Mouse (Mus musculus): ENCODE data around the gene Dok5. TPM values are rescaled to one million over a fixed set of nuclear protein-coding genes. Genes with fewer than 3 reads are reported as not detected.

The Dok5 gene
- polyA plus RNA-seq, 1 experiment from 2014 or later = 14.6 TPM

DNA sequence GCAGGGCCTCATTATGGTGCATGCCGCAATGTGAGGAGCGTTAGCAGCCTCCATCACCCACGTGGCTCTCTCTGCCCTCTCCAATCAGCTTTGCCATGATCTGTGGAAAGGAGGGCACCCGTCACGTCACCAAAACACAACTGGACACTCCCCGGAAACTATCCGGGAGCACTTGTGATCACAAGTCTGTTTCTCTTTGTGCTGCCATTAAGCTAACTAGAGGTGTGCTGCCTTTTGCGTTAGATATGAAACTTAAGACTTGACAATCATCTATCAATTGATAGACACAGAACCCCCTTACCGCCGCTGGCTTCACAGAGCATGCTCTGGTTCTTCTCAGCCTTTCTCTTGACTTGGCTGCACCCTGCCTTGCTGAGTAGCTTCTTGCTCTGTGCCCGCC is 6.9 kb upstream of the Dok5 start:
- ATAC-seq (ENCODE audit: low FRiP score) = no peak
- H3K27me3 ChIP-seq = no peaks in the 10 kb centered on the region
- WGBS = 85% methylated on average over 11 of the region's 11 CpGs
- H3K4me3 ChIP-seq (replicated peaks) = no peak overlapping the region
- no peak overlapping the region for H3K9ac ChIP-seq
- H3K4me2 ChIP-seq = no peak overlapping the region
- no peak overlapping the region for H3K27ac ChIP-seq
- peaks cover 17% of the 10 kb centered on the region for H3K4me1 ChIP-seq
- no peaks in the 10 kb centered on the region for H3K36me3 ChIP-seq (replicated peaks)
- H3K9me3 ChIP-seq = no peaks in the 10 kb centered on the region

DNA sequence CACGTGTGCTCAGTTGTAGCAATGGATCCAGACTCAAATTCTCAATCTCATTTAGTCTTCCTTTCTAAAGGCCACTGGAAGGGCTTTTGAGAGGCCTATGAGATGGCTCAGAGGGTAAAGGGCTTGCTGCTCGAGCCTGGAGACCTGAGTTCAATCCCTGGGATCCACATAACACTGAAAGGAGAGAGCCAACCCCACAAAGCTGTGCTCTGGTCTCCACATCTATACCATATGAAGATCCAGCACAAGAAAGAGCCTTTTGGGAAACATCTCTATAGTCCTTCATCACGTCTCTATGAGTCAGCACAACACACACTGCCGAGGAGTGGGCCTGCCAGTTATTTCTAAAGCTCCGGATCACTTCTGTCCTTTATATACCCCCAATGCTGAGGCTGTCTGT is 5.8 kb upstream of the Dok5 start:
- Histone ChIP-seq H3K4me2 (no peak overlapping the region), H3K27ac (no peak overlapping the region), H3K9ac (no peak overlapping the region), H3K4me3 (replicated peaks) (no peak overlapping the region), H3K4me1 (peaks cover 9% of the 10 kb centered on the region; the same call in 1 of the 2 replicates), H3K36me3 (replicated peaks) (no peaks in the 10 kb centered on the region), H3K27me3 (peaks cover under 1% of the 10 kb centered on the region; the same call in 1 of the 2 replicates), H3K9me3 (no peaks in the 10 kb centered on the region)
- ATAC-seq (ENCODE audit: low FRiP score) = no peak
- 89% methylated on average over 5 of the region's 5 CpGs for WGBS

DNA sequence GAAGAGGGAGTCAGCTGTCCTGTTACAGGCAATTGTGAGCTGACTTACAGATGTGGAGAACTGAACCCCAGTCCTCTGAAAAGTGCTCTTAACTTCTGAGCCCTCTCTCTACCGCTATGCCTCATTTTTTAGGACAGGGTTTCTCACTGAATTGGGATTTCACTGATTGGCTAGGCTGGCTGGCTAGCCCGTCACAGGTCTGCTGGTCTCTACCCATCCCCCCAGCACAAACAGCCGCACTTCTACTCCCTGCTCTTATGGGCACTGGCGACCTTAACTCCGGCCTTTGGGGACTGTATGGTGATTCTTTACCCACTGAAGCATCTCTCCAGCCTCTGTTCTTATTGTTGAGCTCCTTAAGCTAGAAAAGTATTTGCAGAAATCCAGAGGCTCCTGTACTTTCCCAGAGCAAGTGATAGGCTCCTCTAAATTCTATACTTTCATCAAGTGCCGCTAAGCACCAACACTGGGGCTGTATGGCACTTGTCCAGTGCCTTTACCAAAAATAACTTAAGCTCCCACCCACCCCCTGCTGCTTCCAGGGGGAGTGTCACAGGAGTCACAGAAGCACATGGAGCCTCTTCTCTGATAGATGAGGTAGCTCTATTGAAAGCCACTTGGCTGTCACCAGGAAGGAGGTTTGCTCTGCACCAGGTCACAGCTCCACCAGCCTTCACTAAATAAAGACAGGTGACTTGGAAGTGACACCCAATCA is 4.5 kb upstream of the Dok5 start:
- Histone ChIP-seq H3K4me1 (peaks cover 16% of the 10 kb centered on the region), H3K27ac (no peak overlapping the region), H3K27me3 (peaks cover 4% of the 10 kb centered on the region; the same call in 1 of the 2 replicates), H3K4me3 (replicated peaks) (no peak overlapping the region), H3K9me3 (no peaks in the 10 kb centered on the region), H3K9ac (no peak overlapping the region), H3K4me2 (no peak overlapping the region), H3K36me3 (replicated peaks) (no peaks in the 10 kb centered on the region)
- no peak for ATAC-seq (ENCODE audit: low FRiP score)
- WGBS = 37% methylated on average over 6 of the region's 6 CpGs

DNA sequence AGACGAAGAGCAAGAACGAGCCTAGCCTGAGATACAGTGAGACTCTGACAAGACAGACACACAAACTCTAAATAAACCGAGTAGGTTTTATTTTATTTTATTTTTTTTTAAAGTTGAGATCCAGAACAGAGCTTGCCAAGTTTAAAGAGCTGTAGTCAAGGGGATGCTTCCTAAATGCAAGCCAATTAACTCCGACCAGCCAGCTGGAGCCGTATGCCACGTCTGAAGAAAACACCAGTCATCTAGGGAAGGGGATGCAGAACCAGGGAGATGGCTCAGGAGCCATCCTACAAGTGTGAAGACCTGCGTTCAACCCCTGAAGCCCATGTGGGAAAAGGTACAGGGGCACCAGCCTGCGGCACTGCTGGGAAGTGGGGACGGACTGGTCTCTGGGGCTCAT is 2.7 kb upstream of the Dok5 start:
- no peak for ATAC-seq (ENCODE audit: low FRiP score)

DNA sequence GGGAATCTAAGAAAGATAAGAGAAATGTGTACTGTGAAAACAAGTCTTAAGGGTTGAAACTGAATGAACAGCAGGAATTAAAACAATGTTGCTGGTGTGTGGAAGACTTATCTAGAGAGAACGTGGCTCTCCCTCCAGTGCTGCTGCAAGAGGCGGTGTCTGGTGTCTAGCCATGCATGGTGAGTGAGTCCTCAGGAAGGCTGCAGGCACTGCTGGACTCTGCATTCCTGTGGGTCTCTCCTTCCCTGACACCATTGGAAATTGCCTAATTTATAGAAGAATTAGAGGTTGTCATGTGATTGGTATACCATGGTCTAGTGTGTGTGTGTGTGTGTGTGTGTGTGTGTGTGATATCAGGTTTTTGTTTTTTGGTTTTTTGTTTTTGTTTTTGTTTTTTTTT is 1.9 kb upstream of the Dok5 start:
- Histone ChIP-seq H3K4me2 (no peak overlapping the region), H3K4me3 (replicated peaks) (no peak overlapping the region), H3K27ac (no peak overlapping the region), H3K4me1 (peaks cover 25% of the 10 kb centered on the region), H3K9ac (no peak overlapping the region), H3K27me3 (peaks cover 13% of the 10 kb centered on the region), H3K9me3 (no peaks in the 10 kb centered on the region), H3K36me3 (replicated peaks) (no peaks in the 10 kb centered on the region)
- ATAC-seq (ENCODE audit: low FRiP score) = no peak
- 47% methylated on average over 2 of the region's 2 CpGs for WGBS

More for the DNA sequence above, 2.7 kb upstream of the Dok5 start:
- H3K27me3 ChIP-seq = peaks cover 13% of the 10 kb centered on the region
- H3K4me2 ChIP-seq = no peak overlapping the region
- H3K36me3 ChIP-seq (replicated peaks) = no peaks in the 10 kb centered on the region
- no peak overlapping the region for H3K27ac ChIP-seq
- H3K4me1 ChIP-seq = peaks cover 25% of the 10 kb centered on the region
- no peak overlapping the region for H3K9ac ChIP-seq
- no peaks in the 10 kb centered on the region for H3K9me3 ChIP-seq
- no peak overlapping the region for H3K4me3 ChIP-seq (replicated peaks)
- WGBS = 92% methylated on average over 9 of the region's 9 CpGs

DNA sequence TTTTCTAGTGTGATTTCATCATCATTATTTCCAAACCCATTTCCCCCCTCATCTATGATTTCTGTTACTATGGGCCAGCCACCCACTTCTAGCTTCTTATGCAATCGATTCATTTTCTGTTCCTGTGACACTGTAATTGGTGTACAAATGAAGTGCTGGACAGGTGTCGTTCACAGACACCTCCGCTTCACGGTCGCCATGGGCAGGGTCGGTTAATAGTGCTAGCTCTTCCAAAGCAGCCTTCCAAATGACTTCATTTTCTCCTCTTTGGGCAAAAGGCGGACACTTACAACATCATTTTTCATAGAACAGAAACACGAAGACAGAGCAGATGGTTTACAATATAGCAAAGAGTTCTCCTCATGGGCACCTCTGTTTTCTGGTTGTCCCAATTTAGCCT is 1.5 kb upstream of the Dok5 start:
- peaks cover 13% of the 10 kb centered on the region for H3K27me3 ChIP-seq
- H3K9ac ChIP-seq = no peak overlapping the region
- WGBS = 87% methylated on average over 8 of the region's 8 CpGs
- H3K27ac ChIP-seq = no peak overlapping the region
- H3K4me1 ChIP-seq = peaks cover 25% of the 10 kb centered on the region
- H3K4me3 ChIP-seq (replicated peaks) = no peak overlapping the region
- H3K36me3 ChIP-seq (replicated peaks) = no peaks in the 10 kb centered on the region
- no peaks in the 10 kb centered on the region for H3K9me3 ChIP-seq
- no peak for ATAC-seq (ENCODE audit: low FRiP score)
- H3K4me2 ChIP-seq = no peak overlapping the region

DNA sequence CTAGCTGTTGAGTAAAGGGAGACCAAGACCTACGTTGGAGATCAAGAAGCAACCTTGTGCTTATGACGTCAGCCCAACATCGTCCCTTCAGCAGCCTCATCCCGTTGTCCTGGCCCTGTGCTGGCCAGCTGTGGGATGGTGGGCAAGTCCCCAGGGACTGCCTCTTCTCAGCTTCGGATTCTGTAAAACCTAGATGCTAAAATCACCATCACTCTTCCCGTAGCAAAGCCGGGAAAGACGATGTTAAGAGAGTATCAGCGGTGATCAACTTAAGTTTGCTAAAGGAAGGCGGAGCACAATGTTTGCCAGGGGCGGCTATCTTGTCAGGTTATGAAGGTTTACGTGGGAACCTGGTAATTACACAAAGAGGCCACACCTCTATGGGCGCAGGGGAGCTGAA is 826 bp upstream of the Dok5 start:
- H3K4me2 ChIP-seq = peak overlapping the region; percentile 89
- WGBS = 70% methylated on average over 13 of the region's 13 CpGs
- H3K4me3 ChIP-seq (replicated peaks) = peak overlapping the region; percentile 53; the same call in 1 of the 2 replicates

DNA sequence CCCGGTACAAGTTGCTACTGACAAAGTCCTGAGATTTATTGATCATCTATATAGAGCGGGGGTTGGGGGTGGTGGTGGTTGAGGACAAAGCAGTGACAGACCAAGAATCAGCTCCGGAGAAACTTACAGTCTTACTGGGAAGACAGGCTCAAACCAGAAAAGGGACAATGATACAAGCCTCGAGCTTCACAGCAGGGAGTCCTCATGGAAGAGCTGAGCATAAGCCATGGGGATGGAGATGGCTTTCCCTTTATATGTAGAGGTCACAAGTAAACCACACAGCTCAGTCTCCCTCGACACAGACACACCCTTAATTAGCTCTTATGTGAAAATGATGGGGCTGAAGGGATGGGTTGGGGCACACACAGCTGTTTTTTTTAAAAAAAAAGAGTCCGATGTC is 402 bp upstream of the Dok5 start:
- Histone ChIP-seq H3K4me1 (peaks cover 25% of the 10 kb centered on the region), H3K27ac (peak overlapping the region; percentile 67; the same call in 1 of the 2 replicates), H3K9ac (peak overlapping the region; percentile 64), H3K36me3 (replicated peaks) (no peaks in the 10 kb centered on the region), H3K9me3 (no peaks in the 10 kb centered on the region), H3K27me3 (peaks cover 13% of the 10 kb centered on the region), H3K4me3 (replicated peaks) (peak overlapping the region; percentile 53), H3K4me2 (peak overlapping the region; percentile 89)
- WGBS = 24% methylated on average over 6 of the region's 6 CpGs
- peak; percentile 61 for ATAC-seq (ENCODE audit: low FRiP score)

More for the DNA sequence above, 826 bp upstream of the Dok5 start:
- no peaks in the 10 kb centered on the region for H3K9me3 ChIP-seq
- ATAC-seq (ENCODE audit: low FRiP score) = no peak
- H3K27ac ChIP-seq = no peak overlapping the region
- H3K4me1 ChIP-seq = peaks cover 25% of the 10 kb centered on the region
- H3K9ac ChIP-seq = no peak overlapping the region
- H3K27me3 ChIP-seq = peaks cover 13% of the 10 kb centered on the region
- H3K36me3 ChIP-seq (replicated peaks) = no peaks in the 10 kb centered on the region

DNA sequence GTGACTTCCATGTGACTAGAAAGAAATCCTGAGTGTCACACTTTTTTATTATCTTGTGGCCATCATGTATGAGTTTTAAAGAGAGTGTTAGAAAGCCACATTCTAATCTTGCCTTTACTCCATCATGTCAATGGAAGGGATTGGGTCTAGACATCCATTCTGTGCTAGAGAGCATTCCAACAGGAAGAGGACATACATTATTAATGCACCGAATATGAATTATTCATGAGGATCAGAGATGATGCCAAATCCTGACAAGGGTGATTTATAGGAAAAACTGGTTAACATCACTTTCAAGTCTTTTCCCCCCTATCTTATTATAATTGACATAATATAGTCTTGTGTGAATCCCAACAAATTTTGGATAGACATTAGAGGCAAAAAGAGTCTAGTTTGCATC is 2.1 kb downstream of the Dok5 start:
- no peak for ATAC-seq (ENCODE audit: low FRiP score)
- WGBS = 90% methylated on average over 1 of the region's 1 CpGs
- H3K4me2 ChIP-seq = no peak overlapping the region

DNA sequence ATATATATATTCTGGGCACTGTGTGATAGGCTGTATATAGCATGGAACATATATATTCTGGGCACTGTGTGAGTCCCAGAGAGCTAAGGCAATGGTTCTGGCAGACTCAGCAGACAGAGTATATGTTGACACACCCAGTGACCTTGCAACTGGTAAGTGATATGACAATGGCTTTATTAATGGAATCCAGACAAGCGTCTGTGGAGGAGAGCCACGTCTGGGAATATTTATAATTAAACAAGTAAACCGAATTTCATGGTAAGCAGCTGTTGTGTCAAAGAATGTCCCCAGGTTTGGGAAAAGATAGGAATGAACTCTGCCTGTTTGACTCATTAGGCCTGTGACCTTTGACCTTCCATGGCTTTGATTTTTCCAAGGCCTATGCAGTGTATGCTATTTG is 2.8 kb downstream of the Dok5 start:
- no peak overlapping the region for H3K9ac ChIP-seq
- peaks cover 13% of the 10 kb centered on the region for H3K27me3 ChIP-seq
- H3K4me1 ChIP-seq = peaks cover 19% of the 10 kb centered on the region
- H3K36me3 ChIP-seq (replicated peaks) = no peaks in the 10 kb centered on the region
- WGBS = 76% methylated on average over 3 of the region's 3 CpGs
- H3K27ac ChIP-seq = no peak overlapping the region
- no peak overlapping the region for H3K4me3 ChIP-seq (replicated peaks)
- ATAC-seq (ENCODE audit: low FRiP score) = no peak
- H3K4me2 ChIP-seq = no peak overlapping the region
- H3K9me3 ChIP-seq = no peaks in the 10 kb centered on the region

More for the DNA sequence above, 2.1 kb downstream of the Dok5 start:
- Histone ChIP-seq H3K9ac (no peak overlapping the region), H3K36me3 (replicated peaks) (no peaks in the 10 kb centered on the region), H3K4me3 (replicated peaks) (no peak overlapping the region), H3K27ac (no peak overlapping the region), H3K27me3 (peaks cover 13% of the 10 kb centered on the region), H3K4me1 (peaks cover 19% of the 10 kb centered on the region), H3K9me3 (no peaks in the 10 kb centered on the region)

DNA sequence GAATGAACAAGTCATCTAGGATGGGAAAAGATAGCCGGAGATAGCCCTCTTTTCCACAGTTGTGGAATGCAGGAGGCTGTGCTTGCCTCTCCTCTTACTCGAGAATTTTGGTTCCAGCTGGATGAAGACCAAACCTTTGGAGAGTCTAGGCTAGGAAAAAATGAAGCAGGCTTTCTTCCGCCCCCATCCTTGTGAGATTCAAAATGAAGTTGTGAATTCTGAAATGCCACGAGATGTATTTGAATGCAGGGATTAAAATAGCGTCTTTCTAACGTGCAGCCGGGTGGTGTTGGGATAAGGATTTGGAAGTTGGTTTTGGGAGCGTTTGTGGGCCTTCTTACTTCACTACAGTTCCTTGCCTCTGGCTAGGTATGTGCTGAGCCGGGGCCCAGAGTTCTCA is 6.8 kb downstream of the Dok5 start:
- Histone ChIP-seq H3K4me1 (peaks cover 7% of the 10 kb centered on the region), H3K9me3 (no peaks in the 10 kb centered on the region), H3K4me3 (replicated peaks) (no peak overlapping the region), H3K27ac (no peak overlapping the region), H3K36me3 (replicated peaks) (no peaks in the 10 kb centered on the region), H3K9ac (no peak overlapping the region), H3K4me2 (no peak overlapping the region), H3K27me3 (no peaks in the 10 kb centered on the region)
- 91% methylated on average over 9 of the region's 9 CpGs for whole genome bisulfite sequencing
- no peak for ATAC-seq (ENCODE audit: low FRiP score)

DNA sequence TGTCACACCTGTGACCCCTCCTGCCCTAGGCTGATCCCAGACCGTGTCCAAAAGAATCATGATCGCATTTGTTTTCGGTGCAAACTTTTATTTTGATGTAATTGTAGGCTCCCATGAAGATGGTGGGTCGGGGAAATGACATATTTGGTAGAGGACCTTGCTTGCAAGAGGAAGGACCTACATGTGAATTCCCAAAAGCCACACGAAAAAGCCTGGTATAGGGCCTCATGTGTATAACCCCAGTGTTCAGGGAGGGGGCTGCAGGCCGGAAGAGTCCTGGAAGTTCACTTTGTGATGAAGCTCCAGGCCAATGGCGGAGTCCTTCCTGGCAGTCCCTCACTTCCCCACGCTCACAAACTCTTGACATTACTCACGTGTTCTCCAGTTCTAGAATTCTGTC is 7.3 kb downstream of the Dok5 start:
- peaks cover 7% of the 10 kb centered on the region for H3K4me1 ChIP-seq
- no peaks in the 10 kb centered on the region for H3K36me3 ChIP-seq (replicated peaks)
- no peaks in the 10 kb centered on the region for H3K9me3 ChIP-seq
- 92% methylated on average over 9 of the region's 9 CpGs for WGBS
- no peak overlapping the region for H3K27ac ChIP-seq
- ATAC-seq (ENCODE audit: low FRiP score) = no peak
- H3K4me3 ChIP-seq (replicated peaks) = no peak overlapping the region
- H3K27me3 ChIP-seq = no peaks in the 10 kb centered on the region
- no peak overlapping the region for H3K9ac ChIP-seq
- no peak overlapping the region for H3K4me2 ChIP-seq

DNA sequence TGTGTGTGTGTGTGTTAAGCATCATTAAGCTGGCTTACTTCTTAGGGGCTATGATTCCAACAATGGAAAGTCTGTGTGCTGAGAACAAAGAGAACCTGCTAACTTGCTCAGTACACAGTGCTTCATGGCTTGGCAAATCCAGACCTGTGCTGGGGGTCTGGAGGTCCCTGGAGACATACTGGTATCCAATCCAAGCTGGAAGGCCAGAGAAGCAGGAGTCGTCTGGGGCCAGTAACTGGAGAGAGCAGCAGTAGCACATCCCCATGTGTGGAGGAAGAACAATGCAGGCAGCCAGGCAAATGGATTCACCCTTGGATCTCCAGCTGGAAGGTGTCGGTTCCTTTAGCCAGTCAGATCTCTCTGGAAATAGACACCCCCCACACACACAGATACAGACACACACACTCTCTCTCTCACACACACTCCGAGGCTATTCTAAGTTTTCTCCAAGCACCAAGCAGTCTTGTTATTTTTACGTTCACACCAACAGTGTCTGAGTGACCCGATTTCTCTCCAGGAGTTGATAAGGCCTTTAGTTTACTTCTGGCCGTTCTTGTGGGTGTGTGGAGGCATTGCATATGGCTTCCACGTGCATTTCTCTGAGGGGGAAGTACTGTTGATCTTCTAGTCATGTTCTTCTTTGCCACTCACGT is 8.2 kb downstream of the Dok5 start:
- no peaks in the 10 kb centered on the region for H3K9me3 ChIP-seq
- no peak overlapping the region for H3K9ac ChIP-seq
- no peak overlapping the region for H3K4me3 ChIP-seq (replicated peaks)
- H3K36me3 ChIP-seq (replicated peaks) = no peaks in the 10 kb centered on the region
- H3K4me1 ChIP-seq = peaks cover 7% of the 10 kb centered on the region
- no peak overlapping the region for H3K4me2 ChIP-seq
- no peak overlapping the region for H3K27ac ChIP-seq
- ATAC-seq (ENCODE audit: low FRiP score) = no peak
- 70% methylated on average over 8 of the region's 8 CpGs for WGBS
- no peaks in the 10 kb centered on the region for H3K27me3 ChIP-seq

All from forebrain, embryonic 12.5 days (tissue).